Mouse (Mus musculus) lung, embryonic 15.5 days (tissue): Measurements from ENCODE around the gene Cdk2ap2. TPM values are rescaled to one million over a fixed set of nuclear protein-coding genes. Genes with fewer than 3 reads are reported as not detected.
A peak's percentile ranks its signal among the peaks of the same experiment; 100 is the strongest.

Experiments used
- ATAC-seq: fragments of 200-750 bp; cut with Nextera tagmentation; 2 replicates; pipeline ENCODE4 v1.8.0; 2017; ENCODE audit warnings: moderate number of reproducible peaks, borderline replicate concordance; ENCODE audit not compliant: low FRiP score, low TSS enrichment; ENCODE audit errors: extremely low read depth
- H3K27ac ChIP-seq: fragments of 300-500 bp; sonication (generic); 2 replicates; pipeline ENCODE4 v1.5.1; 2015; ENCODE audit warnings: moderate library complexity, mild to moderate bottlenecking, inconsistent platforms
- H3K27me3 ChIP-seq: fragments of 300-500 bp; sonication (generic); 2 replicates; pipeline ENCODE4 v1.6.1; 2015; ENCODE audit warnings: inconsistent platforms
- H3K36me3 ChIP-seq: fragments of 300-500 bp; sonication (generic); 2 replicates; pipeline ENCODE4 v1.6.1; 2015; ENCODE audit warnings: inconsistent platforms
- H3K4me1 ChIP-seq: fragments of 300-500 bp; sonication (generic); 2 replicates; pipeline ENCODE4 v1.6.1; 2015; ENCODE audit warnings: inconsistent platforms
- H3K4me2 ChIP-seq: fragments of 300-500 bp; sonication (generic); 2 replicates; pipeline ENCODE4 v1.6.1; 2015; ENCODE audit warnings: inconsistent platforms, mild to moderate bottlenecking, moderate library complexity
- H3K4me3 ChIP-seq: fragments of 300-500 bp; sonication (generic); 2 replicates; pipeline ENCODE4 v1.5.1; 2015; ENCODE audit warnings: mild to moderate bottlenecking, inconsistent platforms
- H3K9ac ChIP-seq: fragments of 300-500 bp; sonication (generic); 2 replicates; pipeline ENCODE4 v1.6.1; 2015; ENCODE audit warnings: inconsistent platforms
- H3K9me3 ChIP-seq: fragments of 300-500 bp; sonication (generic); 2 replicates; pipeline ENCODE4 v1.6.1; 2016; ENCODE audit warnings: inconsistent platforms
- WGBS: fragments of 180-500 bp; shearing (Covaris S2); methylation state at CpG from one replicate; pipeline ENCODE4 v1.1.7; 2015; 5-methylcytosine and 5-hydroxymethylcytosine counted together
- polyA plus RNA-seq: library from polyadenylated mRNA; unstranded; fragments of >200 nt; fragmentation: Nextera tagmentation; extraction: Ambion mirVana; gene quantifications from 2 replicates; pipeline ENCODE4 v1.2.1, GENCODE M21; 2015

Cdk2ap2 gene
- polyA plus RNA-seq, 1 experiment from 2014 or later: 103 TPM

- Histone ChIP-seq H3K27ac (no peak overlapping the region), H3K4me3 (no peak overlapping the region), H3K36me3 (no peaks in the 10 kb centered on the region), H3K9me3 (no peaks in the 10 kb centered on the region), H3K4me2 (no peak overlapping the region), H3K9ac (no peak overlapping the region), H3K27me3 (0 out of 2 replicates have a peak, but pooled peaks cover 6% of the 10 kb centered on the region), H3K4me1 (no peaks in the 10 kb centered on the region)
- ATAC-seq: no peak
- 73% methylated on average over 15 of the region's 15 CpGs for WGBS
Measured at GRCm38 (mm10) chr19:4070311-4070710, 26.7 kb upstream of the Cdk2ap2 start.

- ATAC-seq: no peak
- H3K27ac ChIP-seq: no peak overlapping the region
- H3K4me2 ChIP-seq: no peak overlapping the region
- H3K27me3 ChIP-seq: 0 out of 2 replicates have a peak, but pooled peaks cover 6% of the 10 kb centered on the region
- no peaks in the 10 kb centered on the region for H3K4me1 ChIP-seq
- no peaks in the 10 kb centered on the region for H3K9me3 ChIP-seq
- 82% methylated on average over 8 of the region's 8 CpGs for WGBS
- no peaks in the 10 kb centered on the region for H3K36me3 ChIP-seq
- H3K9ac ChIP-seq: no peak overlapping the region
- no peak overlapping the region for H3K4me3 ChIP-seq
Measured at GRCm38 (mm10) chr19:4070756-4071155, 26.2 kb upstream of the Cdk2ap2 start.

- no peak for ATAC-seq
- Histone ChIP-seq H3K9me3 (no peaks in the 10 kb centered on the region), H3K4me1 (no peaks in the 10 kb centered on the region), H3K4me3 (no peak overlapping the region), H3K27me3 (0 out of 2 replicates have a peak, but pooled peaks cover 6% of the 10 kb centered on the region), H3K9ac (no peak overlapping the region), H3K36me3 (no peaks in the 10 kb centered on the region), H3K27ac (no peak overlapping the region), H3K4me2 (no peak overlapping the region)
- 89% methylated on average over 6 of the region's 6 CpGs for WGBS
Measured at GRCm38 (mm10) chr19:4071406-4071805, 25.6 kb upstream of the Cdk2ap2 start.

DNA sequence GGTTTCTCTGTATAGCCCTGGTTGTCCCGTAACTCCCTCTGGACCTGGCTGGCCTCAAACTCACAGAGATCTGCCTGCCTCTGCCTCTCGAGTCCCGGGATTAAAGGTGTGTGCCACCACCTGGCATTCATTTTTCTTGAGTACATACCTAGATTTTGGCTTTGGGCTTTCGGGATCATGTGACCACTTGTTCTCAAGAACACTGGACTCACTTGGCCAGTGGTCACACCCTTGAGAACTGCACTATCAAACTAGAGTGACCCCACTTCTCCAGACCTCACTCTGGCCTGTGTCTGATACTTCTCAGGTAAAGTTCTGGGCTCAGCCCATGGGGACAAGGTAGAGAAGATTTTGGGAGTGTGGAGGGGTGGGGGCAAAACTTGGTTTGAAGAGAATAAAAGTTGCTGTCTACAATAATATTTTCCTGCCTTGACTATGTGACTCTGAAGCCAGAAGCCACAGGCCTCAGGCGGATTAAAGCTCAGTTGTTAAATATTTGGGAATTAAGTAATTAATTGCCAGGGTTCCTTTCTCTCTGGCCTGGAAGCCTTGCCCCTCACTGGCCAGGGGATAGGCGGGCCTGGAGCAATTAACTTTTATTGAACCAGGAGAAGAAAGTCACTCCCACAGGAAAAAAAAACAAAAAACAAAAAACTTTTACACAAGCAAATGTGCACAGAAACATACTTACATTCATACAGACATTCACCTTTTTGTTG, 24.1 kb upstream of the Cdk2ap2 start:
- H3K27me3 ChIP-seq: no peaks in the 10 kb centered on the region
- ATAC-seq: no peak
- no peak overlapping the region for H3K9ac ChIP-seq
- H3K36me3 ChIP-seq: no peaks in the 10 kb centered on the region
- H3K27ac ChIP-seq: no peak overlapping the region
- 82% methylated on average over 6 of the region's 6 CpGs for WGBS
- H3K4me3 ChIP-seq: no peak overlapping the region
- no peak overlapping the region for H3K4me2 ChIP-seq
- H3K4me1 ChIP-seq: no peaks in the 10 kb centered on the region
- H3K9me3 ChIP-seq: no peaks in the 10 kb centered on the region

DNA sequence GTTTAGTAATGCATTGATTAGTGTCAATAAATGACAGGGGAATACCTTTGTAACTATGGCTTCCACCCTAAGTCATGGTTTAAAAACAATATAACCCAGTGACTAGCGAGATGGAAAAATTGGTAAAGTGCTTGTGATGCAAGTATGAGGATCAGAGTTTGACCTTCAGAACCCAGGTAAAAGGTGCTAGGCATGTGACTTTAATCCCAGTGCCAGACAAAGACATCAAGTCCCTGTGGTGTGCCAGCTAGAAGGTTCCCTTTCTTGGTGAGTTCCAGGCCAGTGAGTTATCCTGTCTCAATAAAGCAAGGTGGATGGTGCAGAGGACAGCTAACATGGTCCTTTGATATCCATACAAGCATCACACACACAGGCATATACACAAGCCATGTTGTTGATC, 21.5 kb upstream of the Cdk2ap2 start:
- Histone ChIP-seq H3K36me3 (no peaks in the 10 kb centered on the region), H3K9me3 (no peaks in the 10 kb centered on the region), H3K27me3 (no peaks in the 10 kb centered on the region), H3K9ac (no peak overlapping the region), H3K4me3 (no peak overlapping the region), H3K27ac (no peak overlapping the region), H3K4me2 (no peak overlapping the region), H3K4me1 (no peaks in the 10 kb centered on the region)
- 89% methylated on average over 1 of the region's 1 CpGs for WGBS
- no peak for ATAC-seq

DNA sequence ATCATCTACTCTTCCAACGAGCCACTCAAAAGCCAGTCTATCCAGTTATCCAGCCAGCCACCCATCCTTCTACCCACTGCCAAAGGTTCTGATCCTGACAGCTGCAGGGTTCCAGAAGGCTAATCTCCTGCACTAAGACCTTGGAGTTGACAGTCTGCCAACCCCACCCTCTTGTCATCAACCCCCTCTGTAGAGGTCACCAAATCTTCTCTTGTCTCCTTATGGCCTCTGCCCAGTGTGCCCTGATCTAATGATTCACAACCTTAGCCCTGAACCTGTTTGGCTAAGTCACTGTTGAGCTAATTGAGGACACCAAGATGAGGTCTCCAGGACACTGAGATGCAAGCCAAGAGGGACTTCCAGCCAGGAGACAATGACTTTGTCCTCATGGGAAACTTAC, 17.4 kb upstream of the Cdk2ap2 start:
- WGBS: 77% methylated on average over 1 of the region's 1 CpGs
- ATAC-seq: no peak
- H3K9ac ChIP-seq: no peak overlapping the region
- H3K9me3 ChIP-seq: no peaks in the 10 kb centered on the region
- H3K4me1 ChIP-seq: no peaks in the 10 kb centered on the region; the same call in 1 of the 2 replicates
- no peak overlapping the region for H3K4me2 ChIP-seq
- peaks cover 4% of the 10 kb centered on the region; the same call in 1 of the 2 replicates for H3K27me3 ChIP-seq
- H3K4me3 ChIP-seq: no peak overlapping the region
- H3K36me3 ChIP-seq: no peaks in the 10 kb centered on the region
- H3K27ac ChIP-seq: no peak overlapping the region

DNA sequence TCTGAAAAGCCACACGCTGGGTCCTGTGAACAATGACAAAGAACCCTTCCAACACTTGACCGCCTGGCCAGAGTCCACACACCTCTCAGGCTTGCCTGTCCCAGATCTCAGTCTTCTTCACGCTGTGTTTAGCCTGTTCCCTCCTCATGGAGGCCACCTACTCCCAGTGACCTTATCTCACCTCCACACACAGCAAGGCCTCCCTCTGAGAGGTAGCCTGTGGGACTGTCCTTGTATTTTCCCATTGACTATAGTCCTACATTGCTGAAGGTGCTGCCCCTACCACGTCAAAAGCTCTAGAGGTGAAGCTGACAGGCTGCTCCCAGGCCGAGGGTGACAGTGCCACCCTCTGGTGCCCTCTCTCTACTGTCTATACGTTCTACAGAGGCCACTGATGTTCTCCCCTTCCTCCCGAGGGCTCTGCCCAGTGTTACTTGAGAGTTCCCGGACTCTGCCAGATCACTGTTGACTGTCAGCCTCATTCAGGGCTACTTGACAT, 16.4 kb upstream of the Cdk2ap2 start:
- 42% methylated on average over 8 of the region's 8 CpGs for WGBS
- ATAC-seq: no peak
- no peaks in the 10 kb centered on the region for H3K36me3 ChIP-seq

DNA sequence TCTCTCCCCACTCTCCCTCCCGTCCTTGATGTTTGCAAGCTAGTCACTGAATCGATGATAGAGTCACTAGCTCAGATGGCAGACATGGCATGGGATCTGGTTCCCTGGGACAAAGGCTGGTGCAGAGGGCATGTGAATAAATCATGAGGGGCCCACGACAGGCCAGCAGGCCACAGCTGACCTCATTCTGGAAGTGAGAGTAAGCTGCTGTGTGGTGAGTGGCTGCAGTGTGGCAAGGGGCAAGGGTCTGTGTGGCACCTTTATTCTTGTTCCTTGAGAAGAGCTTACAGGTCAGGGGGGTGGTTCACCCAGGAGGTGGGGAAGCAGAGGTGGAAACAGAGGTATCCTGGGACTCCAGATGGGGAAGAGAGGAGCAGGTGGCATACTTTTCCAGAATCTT, 15.6 kb upstream of the Cdk2ap2 start, which contains the start of gene Cabp2:
Gene Cabp2, plus strand, starts transcription at position 185 of the 400 bp plus-strand sequence.
- Histone ChIP-seq H3K4me3 (no peak within 1 kb of the TSS), H3K4me2 (no peak within 1 kb of the TSS), H3K9ac (no peak within 1 kb of the TSS), H3K27me3 (peaks cover 7% of the 10 kb centered on the region; the same call in 1 of the 2 replicates), H3K9me3 (no peaks in the 10 kb centered on the region), H3K36me3 (no peaks in the 10 kb centered on the region), H3K4me1 (no peaks in the 10 kb centered on the region; the same call in 1 of the 2 replicates), H3K27ac (no peak within 1 kb of the TSS)
- WGBS: 57% methylated on average over 3 of the region's 3 CpGs
- ATAC-seq: no peak

More for the DNA sequence above, 16.4 kb upstream of the Cdk2ap2 start:
- H3K4me2 ChIP-seq: no peak overlapping the region
- H3K9ac ChIP-seq: no peak overlapping the region
- H3K4me3 ChIP-seq: no peak overlapping the region
- peaks cover 7% of the 10 kb centered on the region; the same call in 1 of the 2 replicates for H3K27me3 ChIP-seq
- H3K27ac ChIP-seq: no peak overlapping the region
- no peaks in the 10 kb centered on the region for H3K9me3 ChIP-seq
- H3K4me1 ChIP-seq: no peaks in the 10 kb centered on the region; the same call in 1 of the 2 replicates

DNA sequence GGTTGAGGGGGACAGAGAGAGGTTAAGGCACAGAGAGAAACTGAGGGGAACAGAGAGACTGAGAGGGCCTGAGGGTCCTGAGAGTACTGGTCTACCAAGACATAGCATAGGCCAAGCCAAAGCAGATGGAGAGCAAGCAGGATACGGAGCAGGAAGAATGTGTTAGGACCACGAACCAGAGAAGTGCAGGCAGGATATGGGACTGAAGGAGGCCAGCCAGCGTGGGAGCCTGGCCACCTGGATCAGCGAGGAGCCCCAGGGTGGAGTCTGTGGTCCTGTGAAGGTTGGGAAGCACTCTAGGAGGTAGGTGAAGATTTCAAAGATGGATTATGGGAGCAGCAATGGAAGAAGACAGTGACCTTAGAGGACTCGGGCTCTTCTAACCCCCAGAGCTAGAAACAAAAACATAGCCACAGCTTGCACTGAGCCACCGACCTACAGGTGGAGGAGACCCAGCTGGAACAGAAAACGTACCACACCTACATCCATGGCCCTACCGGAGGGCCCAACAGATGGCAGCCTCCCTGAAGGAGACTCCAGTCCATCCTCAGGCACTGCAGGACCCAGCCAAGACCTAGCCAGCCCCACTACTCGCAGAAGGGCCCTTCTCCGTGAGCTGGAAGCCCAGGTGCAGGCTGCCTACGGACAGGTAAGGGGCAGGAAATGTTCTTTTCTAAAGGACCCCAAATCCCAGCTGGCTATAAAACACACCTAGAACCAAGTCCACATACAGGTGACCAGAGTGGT, 14.6 kb upstream of the Cdk2ap2 start:
- no peak overlapping the region for H3K27ac ChIP-seq
- peaks cover 7% of the 10 kb centered on the region; the same call in 1 of the 2 replicates for H3K27me3 ChIP-seq
- H3K4me2 ChIP-seq: no peak overlapping the region
- 76% methylated on average over 11 of the region's 11 CpGs for WGBS
- no peak overlapping the region for H3K9ac ChIP-seq
- H3K36me3 ChIP-seq: no peaks in the 10 kb centered on the region
- H3K4me1 ChIP-seq: no peaks in the 10 kb centered on the region; the same call in 1 of the 2 replicates
- ATAC-seq: no peak
- H3K9me3 ChIP-seq: no peaks in the 10 kb centered on the region
- no peak overlapping the region for H3K4me3 ChIP-seq

DNA sequence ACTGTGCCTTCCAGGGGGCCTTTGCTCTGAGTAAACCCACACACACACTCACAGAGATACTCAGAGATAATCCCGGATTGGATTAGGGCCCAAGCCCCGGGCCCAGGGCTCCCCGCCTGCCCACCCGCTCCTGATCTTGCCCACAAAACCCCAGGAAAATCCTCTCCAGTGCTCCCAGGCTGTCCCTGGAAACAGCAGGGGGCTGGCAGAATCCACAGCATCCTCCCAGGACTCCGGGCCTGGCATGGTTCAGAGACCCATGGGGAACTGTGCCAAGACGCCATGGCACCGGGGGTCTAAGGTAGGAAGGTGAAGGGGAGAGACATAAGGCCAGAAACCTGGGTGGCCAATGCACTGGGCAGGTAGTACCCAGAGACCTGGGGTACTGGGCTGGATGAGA, 13.7 kb upstream of the Cdk2ap2 start:
- 71% methylated on average over 7 of the region's 7 CpGs for WGBS
- Histone ChIP-seq H3K36me3 (no peaks in the 10 kb centered on the region), H3K4me3 (no peak overlapping the region), H3K4me1 (no peaks in the 10 kb centered on the region; the same call in 1 of the 2 replicates), H3K9ac (no peak overlapping the region), H3K27ac (no peak overlapping the region), H3K27me3 (peaks cover 7% of the 10 kb centered on the region; the same call in 1 of the 2 replicates), H3K9me3 (no peaks in the 10 kb centered on the region), H3K4me2 (no peak overlapping the region)
- ATAC-seq: no peak

DNA sequence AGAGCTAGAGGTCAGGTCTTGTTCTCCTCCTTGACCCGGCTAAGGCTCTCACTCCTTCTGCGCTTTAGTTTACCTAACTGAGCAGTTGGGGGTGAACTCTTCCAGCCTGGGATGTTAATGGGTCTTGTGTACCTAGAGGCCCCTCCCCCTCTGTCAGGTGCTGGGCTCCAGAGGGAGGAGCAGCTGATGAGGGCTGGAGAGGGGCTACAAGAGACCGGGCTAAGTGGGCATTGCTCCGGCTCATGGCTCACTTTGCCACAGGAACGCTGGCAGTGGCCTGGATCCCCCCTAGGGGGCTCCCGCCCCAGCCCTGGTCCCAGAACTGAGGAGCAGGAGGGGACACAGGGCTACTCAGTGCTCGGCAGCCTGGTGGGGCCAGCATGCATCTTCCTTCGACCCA, 13.2 kb upstream of the Cdk2ap2 start:
- Histone ChIP-seq H3K27ac (no peak overlapping the region), H3K9ac (no peak overlapping the region)
- 22% methylated on average over 8 of the region's 8 CpGs for WGBS

GRCm38 (mm10) chr19:4084984-4085383, 12.0 kb upstream of the Cdk2ap2 start:
- Histone ChIP-seq H3K36me3 (no peaks in the 10 kb centered on the region), H3K4me1 (no peaks in the 10 kb centered on the region; the same call in 1 of the 2 replicates), H3K9ac (no peak overlapping the region), H3K4me3 (no peak overlapping the region), H3K27ac (no peak overlapping the region), H3K27me3 (peaks cover 13% of the 10 kb centered on the region; the same call in 1 of the 2 replicates), H3K9me3 (no peaks in the 10 kb centered on the region), H3K4me2 (no peak overlapping the region)
- WGBS: 88% methylated on average over 1 of the region's 1 CpGs
- no peak for ATAC-seq

More for the DNA sequence above, 13.2 kb upstream of the Cdk2ap2 start:
- ATAC-seq: peak; percentile 39
- Histone ChIP-seq H3K4me2 (no peak overlapping the region), H3K4me3 (no peak overlapping the region), H3K4me1 (no peaks in the 10 kb centered on the region; the same call in 1 of the 2 replicates), H3K36me3 (no peaks in the 10 kb centered on the region), H3K9me3 (no peaks in the 10 kb centered on the region), H3K27me3 (peaks cover 7% of the 10 kb centered on the region; the same call in 1 of the 2 replicates)
